8 mouse cellular contexts compared by ENCODE assay signal in genomic region chr6:120192211-120192870, GRCm38 (mm10).
DNase-seq lines count a peak whose midpoint lies in the region; ATAC-seq and TF ChIP-seq lines count a peak whose summit lies in the region.

No protein-coding gene starts in this region.

- TF ChIP-seq POLR2A in limb, embryonic 14.5 days (IDR thresholded peaks at IDR 0.05; ENCODE audit: borderline replicate concordance, extremely low read depth, insufficient read depth, insufficient read length): no peak

- H3K9ac ChIP-seq in intestine, postnatal 0 days (ENCODE audit: low read depth, low read length): no peak overlapping the region
- H3K9ac ChIP-seq in limb, embryonic 14.5 days (ENCODE audit: low read depth, low read length, severe bottlenecking): no peak overlapping the region
- no peak overlapping the region for H3K9ac ChIP-seq in neural tube, embryonic 13.5 days

- H3K9me3 ChIP-seq in intestine, postnatal 0 days (ENCODE audit: control insufficient read depth): no peaks in the 10 kb centered on the region
- no peaks in the 10 kb centered on the region for H3K9me3 ChIP-seq in limb, embryonic 14.5 days (ENCODE audit: control insufficient read depth, low read length)
- H3K9me3 ChIP-seq in neural tube, embryonic 13.5 days: no peaks in the 10 kb centered on the region

- no peak overlapping the region for H3K27ac ChIP-seq in intestine, postnatal 0 days (ENCODE audit: low read depth, low read length)
- no peak overlapping the region for H3K27ac ChIP-seq in limb, embryonic 14.5 days (replicated peaks; ENCODE audit: low read depth, low read length)
- H3K27ac ChIP-seq in neural tube, embryonic 13.5 days (replicated peaks): no peak overlapping the region

- no peaks in the 10 kb centered on the region for H3K27me3 ChIP-seq in intestine, postnatal 0 days (replicated peaks; ENCODE audit: control insufficient read depth, insufficient read depth, low read length)
- no peaks in the 10 kb centered on the region for H3K27me3 ChIP-seq in limb, embryonic 14.5 days (ENCODE audit: control insufficient read depth, insufficient read depth, low read length)
- H3K27me3 ChIP-seq in neural tube, embryonic 13.5 days: no peaks in the 10 kb centered on the region

- peak; percentile 29 for DNase-seq in cerebellum, adult 11 months
- peak; percentile 37 for DNase-seq in cerebellum, adult 9-11 months
- DNase-seq in gastrocnemius, postnatal 4 days (ENCODE audit: low spot score in 2 of 2): peak; percentile 71 to 81
- DNase-seq in limb, embryonic 14.5 days (ENCODE audit: low spot score): peak; percentile 39
- DNase-seq in spleen, postnatal 10 days (ENCODE audit: low spot score in 2 of 2): no peak

- H3K4me2 ChIP-seq in intestine, postnatal 0 days (replicated peaks; ENCODE audit: low read depth): peak overlapping the region; percentile 13; the same call in 1 of the 2 replicates
- no peak overlapping the region for H3K4me2 ChIP-seq in limb, embryonic 14.5 days (replicated peaks; ENCODE audit: low read depth, low read length, severe bottlenecking)
- peak overlapping the region; percentile 29; the same call in 1 of the 2 replicates for H3K4me2 ChIP-seq in neural tube, embryonic 13.5 days

- TF ChIP-seq CTCF in intestine, postnatal 0 days (IDR thresholded peaks at IDR 0.05; ENCODE audit: low read depth): no peak

- no peak for ATAC-seq in cerebellum, adult (ENCODE audit: insufficient number of reproducible peaks, low FRiP score, low TSS enrichment)
- no peak for ATAC-seq in intestine, postnatal 0 days
- ATAC-seq in limb, embryonic 14.5 days (ENCODE audit: low FRiP score, low read depth): no peak
- no peak for ATAC-seq in neural tube, embryonic 13.5 days (ENCODE audit: low read depth)

- H3K4me3 ChIP-seq in intestine, postnatal 0 days (ENCODE audit: low read depth, low read length): no peak overlapping the region
- no peak overlapping the region for H3K4me3 ChIP-seq in limb, embryonic 14.5 days (replicated peaks; ENCODE audit: low read length)
- H3K4me3 ChIP-seq in neural tube, embryonic 13.5 days: no peak overlapping the region

- H3K36me3 ChIP-seq in intestine, postnatal 0 days (ENCODE audit: control insufficient read depth, insufficient read depth): no peaks in the 10 kb centered on the region
- H3K36me3 ChIP-seq in limb, embryonic 14.5 days (ENCODE audit: control insufficient read depth, insufficient read depth, low read length): no peaks in the 10 kb centered on the region
- no peaks in the 10 kb centered on the region for H3K36me3 ChIP-seq in neural tube, embryonic 13.5 days

- peaks cover 4% of the 10 kb centered on the region; the same call in 1 of the 2 replicates for H3K4me1 ChIP-seq in intestine, postnatal 0 days (replicated peaks; ENCODE audit: control insufficient read depth, insufficient read depth, low read length)
- H3K4me1 ChIP-seq in limb, embryonic 14.5 days (ENCODE audit: control insufficient read depth, insufficient read depth, low read length): peaks cover 13% of the 10 kb centered on the region
- H3K4me1 ChIP-seq in neural tube, embryonic 13.5 days (replicated peaks): peaks cover 18% of the 10 kb centered on the region

- 29% methylated on average over 13 of the region's 15 CpGs for WGBS in intestine, postnatal 0 days
- WGBS in limb, embryonic 14.5 days: 26% methylated on average over 14 of the region's 15 CpGs
- 15% methylated on average over 15 of the region's 15 CpGs for WGBS in neural tube, embryonic 13.5 days

Comparison
In these comparisons a context has a peak if more than half of its experiments do, and no peak if none do; other contexts are left out.
1. DNase-seq: peak in cerebellum, adult 11 months (single experiment), cerebellum, adult 9-11 months (single experiment), gastrocnemius, postnatal 4 days (2 of 2) and limb, embryonic 14.5 days (single experiment); none in spleen, postnatal 10 days (0 of 2).